Mouse (Mus musculus) brain, adult 2 months (tissue): ENCODE data around the gene Coro1b.

Source experiments
- DNase-seq: peaks from one replicate; pipeline ENCODE4 v3.0.0; 2011; ENCODE audit warnings: low read depth, low spot score

Gene Coro1b

GRCm38 (mm10) chr19:4148491-4148806 lies at the start of gene Coro1b:
TSS of gene Coro1b (plus strand) at chr19:4148619.
- DNase-seq: peak; percentile 96

GRCm38 (mm10) chr19:4099056-4099455 lies 49.4 kb upstream of the Coro1b start:
- DNase-seq: peak; percentile 97

- DNase-seq: peak; percentile 61
These were observed 48.3 kb upstream of the Coro1b start, which contains the start of gene Pitpnm1 for GRCm38 (mm10) chr19:4099837-4100717. TSS of gene Pitpnm1 (plus strand) at chr19:4099998.

- DNase-seq: peak; percentile 83
These were observed 47.6 kb upstream of the Coro1b start for GRCm38 (mm10) chr19:4100718-4101261.

GRCm38 (mm10) chr19:4101466-4101865 lies 47.0 kb upstream of the Coro1b start:
- peak; percentile 53 for DNase-seq

GRCm38 (mm10) chr19:4102049-4102448 lies 46.4 kb upstream of the Coro1b start:
- DNase-seq: no peak

- peak; percentile 85 for DNase-seq
These were observed 45.8 kb upstream of the Coro1b start for GRCm38 (mm10) chr19:4102626-4103025.

- no peak for DNase-seq
These were observed 45.1 kb upstream of the Coro1b start for GRCm38 (mm10) chr19:4103294-4103693.

GRCm38 (mm10) chr19:4103792-4104191 lies 44.6 kb upstream of the Coro1b start:
- no peak for DNase-seq

GRCm38 (mm10) chr19:4104675-4105194 lies 43.7 kb upstream of the Coro1b start:
- DNase-seq: no peak

- DNase-seq: no peak
These were observed 41.8 kb upstream of the Coro1b start for GRCm38 (mm10) chr19:4106654-4107053.

- DNase-seq: no peak
These were observed 39.9 kb upstream of the Coro1b start for GRCm38 (mm10) chr19:4108535-4108934.

- no peak for DNase-seq
These were observed 36.1 kb upstream of the Coro1b start for GRCm38 (mm10) chr19:4112063-4112960.

GRCm38 (mm10) chr19:4113186-4113805 lies 35.1 kb upstream of the Coro1b start:
- peak; percentile 98 for DNase-seq

- DNase-seq: no peak
These were observed 34.6 kb upstream of the Coro1b start for GRCm38 (mm10) chr19:4113806-4114230.

GRCm38 (mm10) chr19:4114551-4114950 lies 33.9 kb upstream of the Coro1b start:
- DNase-seq: no peak

GRCm38 (mm10) chr19:4115144-4115543 lies 33.3 kb upstream of the Coro1b start:
- no peak for DNase-seq

GRCm38 (mm10) chr19:4115816-4116215 lies 32.6 kb upstream of the Coro1b start:
- DNase-seq: no peak

- no peak for DNase-seq
These were observed 31.4 kb upstream of the Coro1b start for GRCm38 (mm10) chr19:4117006-4117405.

- no peak for DNase-seq
These were observed 30.1 kb upstream of the Coro1b start for GRCm38 (mm10) chr19:4118350-4118749.

GRCm38 (mm10) chr19:4119716-4120487 lies 28.5 kb upstream of the Coro1b start:
- no peak for DNase-seq
